Mouse (Mus musculus) adrenal gland, postnatal 14 days (tissue): Measurements from ENCODE around the gene Uqcrc2. TPM values are rescaled to one million over a fixed set of nuclear protein-coding genes. Genes with fewer than 3 reads are reported as not detected.
A peak's percentile ranks its signal among the peaks of the same experiment; 100 is the strongest.

ENCODE experiments used
- DNase-seq: peaks from one replicate; pipeline ENCODE4 v3.0.0; 2021; ENCODE audit warnings: mixed read lengths
- total RNA-seq: library from RNA; stranded (reverse); gene quantifications from 2 replicates; pipeline ENCODE4 v1.2.3, GENCODE M21; 2021

The Uqcrc2 gene
- total RNA-seq, 1 experiment from 2014 or later, result 618 TPM

DNA sequence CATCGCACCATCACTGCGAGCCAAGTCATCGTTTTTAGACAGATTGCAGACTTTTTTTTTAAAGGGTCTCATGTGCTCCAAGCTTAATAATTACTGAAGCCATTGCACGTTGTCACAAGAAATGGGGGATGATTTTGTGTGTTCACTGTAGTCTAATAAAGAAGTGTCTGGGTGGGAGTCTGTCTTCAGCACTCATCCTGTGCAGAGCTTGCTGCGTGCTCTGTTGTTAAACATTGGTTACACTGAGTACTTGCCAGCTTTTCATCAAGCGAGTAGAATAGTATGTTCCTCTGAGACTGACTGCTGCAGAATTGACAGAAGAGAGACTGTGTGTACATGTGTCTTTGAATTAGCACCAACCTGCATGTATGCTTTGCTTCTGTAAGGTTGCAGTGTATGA is 50.3 kb downstream of the Uqcrc2 start:
- no peak for DNase-seq

GRCm38 (mm10) chr7:120690634-120691033 is 55.7 kb downstream of the Uqcrc2 start:
- peak; percentile 32 for DNase-seq

DNA sequence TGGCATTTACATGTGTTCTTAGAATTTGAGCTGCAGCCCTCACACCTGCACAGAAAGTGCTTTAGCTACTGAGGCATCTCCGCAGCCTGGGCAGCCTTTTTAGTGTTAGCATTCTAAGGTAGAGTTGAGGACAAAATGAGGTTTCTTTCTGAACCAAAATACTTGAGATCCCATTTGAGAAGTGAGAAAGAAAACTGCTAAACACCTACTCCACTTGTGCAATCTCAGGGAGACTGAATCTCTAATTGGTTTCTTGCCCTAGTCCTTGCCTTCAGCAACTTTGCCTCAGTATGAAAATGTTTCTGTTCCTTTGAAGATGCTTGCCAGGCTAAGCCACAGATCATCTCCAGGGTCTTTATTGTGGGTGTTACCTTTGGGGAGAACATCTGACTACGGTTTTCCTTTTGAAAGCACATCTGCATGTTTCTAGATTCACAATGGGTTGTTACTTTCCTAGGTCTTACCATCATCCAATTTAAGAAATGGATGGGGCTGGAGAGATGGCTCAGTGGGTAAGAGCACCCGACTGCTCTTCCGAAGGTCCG is 58.9 kb downstream of the Uqcrc2 start:
- DNase-seq, result no peak

GRCm38 (mm10) chr7:120695196-120695595 is 60.2 kb downstream of the Uqcrc2 start:
- DNase-seq, result peak; percentile 18

- no peak for DNase-seq
Measured at GRCm38 (mm10) chr7:120695641-120696040, 60.7 kb downstream of the Uqcrc2 start.

DNA sequence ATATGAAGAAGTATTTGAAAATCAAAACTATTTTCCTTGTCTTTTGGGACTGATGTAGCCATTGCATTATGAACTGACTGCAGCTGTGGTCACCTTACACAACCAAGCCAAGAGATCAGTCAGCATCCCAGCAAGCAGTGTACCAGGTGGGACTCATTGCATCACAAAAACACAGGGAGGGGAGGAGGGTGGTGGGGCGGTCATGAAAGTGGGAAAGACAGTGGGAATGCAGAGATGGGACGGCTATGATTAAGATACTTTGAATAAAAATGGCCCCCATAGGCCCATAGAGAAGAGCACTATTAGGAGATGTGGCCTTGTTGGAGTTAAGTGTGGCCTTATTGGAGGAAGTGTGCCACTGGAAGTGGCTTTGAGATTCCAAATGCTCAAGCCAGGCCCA is 61.4 kb downstream of the Uqcrc2 start:
- DNase-seq, result no peak

- DNase-seq, result no peak
Measured at GRCm38 (mm10) chr7:120699586-120699985, 64.6 kb downstream of the Uqcrc2 start.

- no peak for DNase-seq
Measured at GRCm38 (mm10) chr7:120703888-120704287, 68.9 kb downstream of the Uqcrc2 start.

Other genes with a start within 250 kb of the Uqcrc2 start
- gene Abca16, start 225.5 kb upstream of the Uqcrc2 start, total RNA-seq, result not detected in 2 replicates
- not detected in 2 replicates for gene Pdzd9, start 35.2 kb downstream of the Uqcrc2 start, total RNA-seq
- 35.8 and 44.3 TPM in 2 replicates for gene Mosmo, start 42.4 kb downstream of the Uqcrc2 start, total RNA-seq
- 3.3 and 6.9 TPM in 2 replicates for gene Vwa3a, start 104.1 kb downstream of the Uqcrc2 start, total RNA-seq
- 0.60 and 0.70 TPM in 2 replicates for gene Gm5737, start 177.2 kb downstream of the Uqcrc2 start, total RNA-seq
- 22.4 and 25.4 TPM in 2 replicates for gene Eef2k, start 207.7 kb downstream of the Uqcrc2 start, total RNA-seq